Mouse (Mus musculus) neutrophil, adult 5-6 weeks (primary cell): ENCODE results near the gene Rftn1. TPM values are rescaled to one million over a fixed set of nuclear protein-coding genes. Genes with fewer than 3 reads are reported as not detected.
"Not testable (repeated sequence)": the region's sequence is repeated elsewhere in the genome, so short reads cannot be mapped to it uniquely, and the experiment has no call there.

Experiments
- ATAC-seq: fragments of 151-379, 151-347 bp; 2 replicates; pipeline ENCODE4 v1.8.0; 2017; ENCODE audit warnings: mild to moderate bottlenecking, moderate TSS enrichment; ENCODE audit not compliant: insufficient number of reproducible peaks, poor library complexity, low FRiP score, severe bottlenecking; ENCODE audit errors: extremely low read depth
- total RNA-seq: library from RNA; stranded (forward); fragments of 200-1000 nt; gene quantifications from 2 replicates; pipeline ENCODE4 v1.2.3, GENCODE M21; 2017

The Rftn1 gene
- 63.0 and 69.0 TPM in 2 replicates for total RNA-seq

DNA sequence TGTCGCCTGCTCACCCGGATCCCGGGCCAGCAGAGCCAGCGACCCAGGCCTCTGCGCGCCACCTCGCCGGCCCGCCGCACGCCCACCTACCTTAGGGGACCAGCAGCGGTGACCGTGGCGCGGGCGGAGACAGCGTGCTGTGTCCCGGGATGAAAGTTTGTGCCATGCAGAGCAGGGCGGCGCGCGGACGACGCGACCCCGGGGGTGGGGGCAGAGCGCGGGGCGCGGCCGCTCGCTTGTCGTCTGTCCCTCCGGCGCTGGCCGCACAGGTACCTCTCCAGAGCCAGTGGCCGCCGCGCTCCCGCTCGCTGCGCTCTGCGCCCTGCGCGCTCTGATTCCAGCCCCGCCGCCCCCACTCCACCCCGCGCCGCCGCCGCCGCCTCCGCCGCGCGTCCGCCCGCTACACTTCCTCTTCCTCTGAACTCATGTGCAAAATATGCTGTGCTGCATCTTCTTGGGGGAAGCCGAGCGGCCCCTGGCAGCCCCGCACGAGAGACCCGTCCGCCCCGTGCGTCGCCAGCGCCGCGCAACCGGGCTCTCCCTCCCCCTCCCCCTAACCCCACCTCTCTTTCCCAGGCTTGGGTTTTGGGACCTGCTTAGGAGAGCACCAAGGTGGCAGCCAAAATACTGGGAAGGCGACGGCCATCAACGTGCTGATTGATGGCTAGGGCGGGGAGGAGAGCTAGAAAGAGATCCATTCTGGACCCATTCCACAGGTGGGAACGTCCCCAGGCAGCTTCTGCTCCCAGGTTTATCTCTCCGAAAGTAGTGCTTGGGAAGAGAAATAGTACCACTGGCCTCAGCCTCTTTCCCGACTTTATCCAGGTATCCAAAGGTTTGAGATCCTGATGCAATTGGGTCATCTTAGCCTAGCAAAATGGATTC is at the start of gene Rftn1:
TSS of gene Rftn1 (minus strand) at position 544 of the 885 bp plus-strand sequence.
- ATAC-seq = peak; percentile 48

DNA sequence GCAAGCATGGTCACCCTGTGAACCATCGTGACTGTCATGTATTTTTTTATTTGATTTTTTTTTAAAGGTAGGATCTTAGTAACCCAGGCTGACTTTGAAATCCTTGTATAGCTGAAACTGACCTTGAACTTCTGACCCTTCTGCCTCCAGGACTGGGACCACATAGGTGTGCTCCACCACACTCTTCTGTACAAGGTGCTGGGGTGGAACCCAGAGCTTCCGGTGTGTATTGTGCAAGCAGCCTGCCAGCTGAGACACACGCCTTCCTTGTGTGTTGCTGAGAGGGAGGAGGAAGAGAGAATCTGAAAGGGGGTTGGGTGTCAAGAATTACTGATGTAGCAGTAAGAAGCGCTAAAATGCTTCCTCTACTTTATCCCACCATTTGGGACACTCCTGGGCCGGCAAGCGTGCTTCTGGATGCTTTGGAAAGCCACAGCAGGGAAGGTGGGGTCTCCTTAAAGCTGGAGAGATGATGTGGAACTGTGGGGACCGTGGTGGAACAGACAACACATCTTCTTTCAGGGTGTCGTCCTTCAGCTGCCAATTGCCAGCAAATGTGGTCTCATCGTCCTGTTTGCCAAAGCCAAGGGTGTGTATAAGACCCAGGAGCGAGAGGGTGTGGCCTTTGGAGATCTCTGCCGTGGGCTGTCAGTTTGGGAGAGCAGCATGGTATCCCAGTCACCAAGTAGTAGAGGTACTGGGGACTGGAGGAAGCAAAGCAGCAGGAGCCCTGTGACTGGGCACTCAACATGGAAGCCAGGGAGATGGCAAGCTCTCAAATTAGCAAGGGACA is 47.5 kb upstream of the Rftn1 start:
- ATAC-seq = no peak

DNA sequence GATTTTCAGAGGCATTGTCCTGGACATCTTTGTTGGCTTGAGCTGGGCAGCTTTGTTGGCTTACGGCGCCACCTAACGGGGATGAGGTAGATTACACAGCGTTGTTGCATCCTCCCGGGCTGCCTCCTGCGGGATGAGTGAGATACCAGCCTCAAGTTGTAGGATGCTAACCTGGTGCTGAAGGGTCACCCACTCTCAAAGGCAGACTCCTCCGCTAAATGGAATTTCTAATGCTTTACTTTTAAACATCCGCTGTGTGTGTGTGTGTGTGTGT is 46.9 kb upstream of the Rftn1 start:
- ATAC-seq = peak; percentile 88

DNA sequence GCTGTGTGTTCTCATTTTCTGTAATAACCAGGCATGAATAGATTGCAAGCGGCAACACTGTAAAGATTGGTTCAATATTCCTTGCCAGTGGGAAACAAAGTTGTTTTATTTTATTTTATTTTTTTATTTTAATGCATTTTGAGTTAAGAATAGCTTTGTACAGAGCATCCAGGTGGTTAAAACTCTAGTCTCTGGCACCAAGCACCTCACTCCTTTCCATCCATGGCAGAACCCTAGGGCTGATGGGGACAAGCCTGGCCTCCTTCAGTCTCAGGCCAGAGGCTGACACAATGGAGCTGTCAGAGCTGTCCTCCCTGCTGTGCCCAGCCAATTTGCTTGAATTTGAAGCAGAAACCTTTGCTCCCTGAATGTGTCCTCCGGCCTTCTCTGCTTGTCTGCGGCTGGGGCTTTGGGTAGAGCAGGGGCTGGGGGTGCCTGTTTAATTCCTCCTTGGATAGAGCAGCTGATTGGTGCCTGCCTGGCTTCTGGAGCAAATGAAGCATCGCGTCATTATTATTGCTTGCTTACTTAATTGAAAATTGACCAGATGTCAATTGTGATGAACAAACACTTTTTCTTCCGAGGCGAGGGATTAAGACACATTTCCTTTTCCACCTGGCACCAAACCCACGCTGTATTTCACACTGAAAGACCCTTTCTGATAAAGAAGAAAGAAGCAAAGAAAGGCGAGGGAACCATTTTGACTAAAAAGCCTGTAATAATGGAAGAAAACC is 46.4 kb upstream of the Rftn1 start:
- no peak for ATAC-seq

DNA sequence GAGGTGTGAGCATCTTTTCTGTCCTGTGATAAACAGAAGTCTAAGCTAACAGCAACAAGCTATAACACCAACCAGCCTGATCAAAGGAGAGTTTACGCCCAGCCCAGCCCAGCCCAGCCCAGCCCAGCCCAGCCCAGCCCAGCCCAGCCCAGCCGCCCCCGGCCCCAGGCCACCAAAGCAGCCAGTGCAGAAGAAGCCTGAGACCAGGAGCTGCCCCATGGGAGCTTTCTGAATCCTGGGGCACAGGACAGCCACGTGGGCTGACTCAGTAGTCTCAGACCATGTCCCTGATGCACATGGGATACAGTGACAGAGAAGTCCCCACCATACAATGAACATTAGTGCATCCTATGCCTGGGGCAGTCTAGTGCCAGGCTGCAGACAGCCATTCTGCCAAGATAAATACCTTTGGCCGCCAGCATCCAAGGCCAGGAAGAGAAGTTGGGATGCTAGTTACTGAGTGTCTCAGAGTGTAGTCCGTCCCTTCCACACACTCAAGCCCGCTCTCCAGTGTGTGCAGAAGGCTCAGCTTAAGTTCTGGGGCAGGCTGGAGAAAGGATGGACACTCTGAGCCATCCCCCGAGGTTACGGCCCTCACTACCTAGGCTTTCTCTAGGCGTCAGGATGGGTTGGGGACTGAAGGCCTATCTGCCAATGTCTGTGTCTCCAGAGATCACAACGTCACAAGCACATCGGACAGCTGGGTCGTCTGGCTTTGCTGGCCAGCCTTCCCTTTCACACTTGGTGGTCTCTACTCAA is 45.6 kb upstream of the Rftn1 start:
- no peak for ATAC-seq

GRCm38 (mm10) chr17:50233956-50234355 is 43.5 kb upstream of the Rftn1 start:
- no peak for ATAC-seq

- ATAC-seq = no peak
Measured at GRCm38 (mm10) chr17:50232821-50233220, 42.3 kb upstream of the Rftn1 start.

DNA sequence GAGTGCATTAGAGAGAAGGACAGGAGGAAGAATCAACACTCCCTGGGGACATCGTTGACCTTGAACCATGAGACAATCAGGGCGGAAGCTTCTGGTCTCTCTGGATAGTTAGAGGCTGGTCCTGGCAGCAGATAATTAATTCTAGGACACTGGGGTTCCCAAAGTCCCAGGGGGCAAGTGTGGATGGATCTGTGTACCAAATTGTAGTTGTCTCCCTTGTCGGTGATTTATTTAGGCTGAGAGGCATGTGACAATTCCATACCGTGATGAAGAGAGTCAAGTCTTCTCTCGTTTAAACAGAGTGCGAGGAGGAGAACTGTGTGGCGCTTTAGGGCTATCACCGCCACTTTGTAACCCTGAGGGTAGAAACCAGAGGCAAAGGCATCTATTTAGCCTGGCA is 40.7 kb upstream of the Rftn1 start:
- ATAC-seq = no peak

DNA sequence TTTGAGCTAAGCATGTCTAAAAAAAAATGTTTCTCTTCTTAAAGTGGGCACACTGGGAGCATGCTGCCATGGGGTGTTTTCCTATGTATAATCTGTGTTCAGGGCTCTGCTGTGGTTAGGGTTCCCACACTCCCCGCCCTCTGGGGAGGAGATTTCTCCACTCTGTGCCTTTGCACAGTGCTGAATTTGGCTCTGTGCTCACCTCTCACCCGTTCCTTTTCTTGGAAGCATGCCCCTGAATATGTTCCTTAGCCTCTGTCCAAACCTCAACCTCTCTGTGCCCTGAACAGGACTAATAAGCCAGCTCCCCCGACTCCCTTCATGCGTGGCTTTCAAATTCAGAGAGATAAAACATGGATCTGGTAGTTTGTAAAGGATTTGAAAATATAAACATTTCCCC is 39.1 kb upstream of the Rftn1 start:
- no peak for ATAC-seq

GRCm38 (mm10) chr17:50227366-50227765 is 36.9 kb upstream of the Rftn1 start:
- no peak for ATAC-seq

DNA sequence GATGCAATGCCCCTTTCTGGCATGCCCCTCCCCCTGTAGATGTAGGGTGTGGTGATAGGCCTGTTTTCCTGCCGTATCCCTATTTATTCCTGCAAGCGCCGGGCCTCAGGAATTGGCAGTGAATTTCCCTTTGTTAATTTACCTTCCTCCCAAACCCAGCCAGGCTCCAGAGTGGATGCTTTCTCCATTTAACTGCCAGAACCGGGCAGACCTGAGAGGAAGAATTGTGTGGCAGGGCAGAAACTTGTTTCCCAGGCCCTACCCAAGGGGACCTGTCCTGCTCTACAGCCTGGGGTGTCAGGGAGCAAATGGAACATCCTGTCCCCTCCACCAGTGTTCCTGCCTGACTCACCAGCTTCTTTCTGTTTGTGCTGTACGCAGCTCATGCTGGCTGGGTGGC is 34.2 kb upstream of the Rftn1 start:
- no peak for ATAC-seq

DNA sequence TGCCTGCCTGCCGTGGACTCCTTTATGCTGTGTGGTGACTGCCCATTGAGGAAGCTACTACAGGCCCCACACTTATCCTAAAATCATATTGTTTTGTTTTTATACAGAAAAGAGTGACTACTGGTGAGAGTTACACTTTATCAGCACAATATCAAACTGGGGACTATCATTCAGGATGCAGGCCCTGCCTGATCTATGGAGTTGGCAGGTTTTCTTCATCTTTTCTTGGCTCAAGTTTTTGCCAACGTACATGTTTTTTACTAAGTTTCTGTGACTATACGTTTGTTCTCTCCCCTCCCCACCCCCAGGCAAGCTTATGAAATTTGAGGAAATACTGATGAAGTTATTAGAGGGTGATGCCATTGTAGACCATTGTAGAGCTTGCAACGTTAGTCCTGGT is 27.5 kb upstream of the Rftn1 start:
- no peak for ATAC-seq

DNA sequence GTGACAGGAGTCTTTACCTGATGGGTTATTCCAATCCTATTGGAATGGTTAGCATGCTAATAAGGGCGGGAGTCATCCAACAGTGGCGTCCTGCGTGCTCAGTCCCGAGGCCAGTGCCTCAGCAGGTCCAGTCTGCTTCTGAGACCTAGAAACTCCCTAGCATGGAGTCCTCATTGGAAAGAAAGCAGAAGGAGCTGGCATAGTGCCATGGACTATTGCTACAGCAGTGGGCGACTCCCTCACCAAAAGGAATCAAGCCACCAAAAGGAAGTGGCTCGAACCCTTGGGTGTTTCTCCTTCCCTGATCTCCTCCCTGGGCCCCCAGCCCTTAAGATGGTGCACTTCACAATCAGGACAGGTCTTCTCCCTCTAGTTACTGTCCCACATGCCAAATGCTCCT is 24.6 kb upstream of the Rftn1 start:
- ATAC-seq = no peak

DNA sequence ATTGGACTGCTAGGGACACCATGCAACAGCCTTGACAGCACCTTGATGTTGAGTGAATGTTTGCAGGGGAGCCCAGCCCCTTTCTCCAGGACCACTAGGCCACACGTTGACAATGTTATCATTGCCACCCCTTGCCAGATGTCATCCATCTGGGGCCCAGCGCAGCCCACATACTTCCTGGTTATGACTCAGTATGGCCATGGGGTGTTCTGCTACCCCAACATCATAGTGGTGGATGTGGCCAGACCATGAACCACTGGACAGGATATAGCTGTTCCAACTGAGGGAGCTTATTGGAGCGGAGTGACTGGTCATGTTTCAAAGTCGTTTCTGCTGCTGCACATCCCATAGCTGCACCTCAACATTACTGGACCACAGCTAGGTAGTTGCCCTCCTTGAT is 22.6 kb upstream of the Rftn1 start:
- no peak for ATAC-seq

DNA sequence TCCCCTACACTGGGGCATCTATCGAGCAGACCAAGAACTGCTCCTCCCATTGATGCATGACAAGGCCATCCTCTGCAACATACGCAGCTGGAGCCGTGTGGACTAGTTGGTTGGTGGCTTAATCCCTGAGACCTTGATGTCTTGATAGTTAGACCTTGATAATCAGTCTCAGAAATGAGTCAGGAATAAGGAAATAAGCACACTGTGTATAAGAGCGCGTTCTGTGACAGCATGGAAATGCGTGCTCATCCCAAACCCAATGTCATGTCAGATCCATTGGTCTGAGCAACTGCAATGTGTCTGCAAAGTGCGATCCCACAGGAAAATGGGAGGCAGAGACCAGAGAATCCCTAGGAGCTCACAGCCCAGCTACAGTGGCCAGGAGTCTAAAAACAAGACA is 21.3 kb upstream of the Rftn1 start:
- ATAC-seq = no peak

DNA sequence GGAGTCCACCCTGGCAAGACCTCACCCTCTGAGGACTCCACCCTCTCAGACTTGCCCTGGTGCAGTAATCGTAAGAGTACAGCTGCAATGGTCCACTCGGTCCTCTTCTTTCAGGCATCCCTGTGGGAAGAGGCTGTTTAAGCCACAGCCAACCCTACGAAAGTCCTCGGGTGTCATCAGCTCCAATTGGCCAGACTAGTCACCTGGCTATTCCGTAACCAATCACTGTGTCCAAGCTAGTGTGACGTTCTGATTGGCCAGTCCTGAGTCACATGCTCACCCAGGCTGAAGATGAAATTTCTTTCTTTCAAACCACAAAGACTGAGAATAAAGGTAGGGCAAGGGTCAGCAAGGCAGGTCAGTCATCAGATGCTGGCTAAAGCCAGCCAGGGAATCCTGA is 19.4 kb upstream of the Rftn1 start:
- ATAC-seq = no peak

GRCm38 (mm10) chr17:50208137-50209045 is 17.9 kb upstream of the Rftn1 start:
- ATAC-seq = no peak

DNA sequence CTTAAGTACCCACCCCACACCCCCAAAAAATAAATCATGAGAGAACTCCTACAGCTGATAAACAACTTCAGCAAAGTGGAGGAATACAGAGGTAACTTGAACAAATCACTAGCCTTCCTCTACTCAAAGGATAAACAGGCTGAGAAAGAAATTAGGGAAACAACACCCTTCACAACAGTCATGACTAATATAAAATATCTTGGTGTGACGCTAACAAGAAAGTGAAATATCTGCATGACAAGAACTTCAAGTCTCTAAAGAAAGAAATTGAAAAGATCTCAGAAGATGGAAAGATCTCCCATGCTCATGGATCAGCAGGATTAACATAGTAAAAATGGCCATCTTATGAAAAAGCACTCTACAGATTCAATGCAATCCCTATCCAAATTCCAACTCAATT is 15.8 kb upstream of the Rftn1 start:
- not testable (repeated sequence) for ATAC-seq
